Mouse (Mus musculus): Measurements from ENCODE around the gene Pnkp. TPM values are rescaled to one million over a fixed set of nuclear protein-coding genes. Genes with fewer than 3 reads are reported as not detected.

The Pnkp gene
- polyA plus RNA-seq, 1 experiment from 2014 or later, result 43.2 TPM

DNA sequence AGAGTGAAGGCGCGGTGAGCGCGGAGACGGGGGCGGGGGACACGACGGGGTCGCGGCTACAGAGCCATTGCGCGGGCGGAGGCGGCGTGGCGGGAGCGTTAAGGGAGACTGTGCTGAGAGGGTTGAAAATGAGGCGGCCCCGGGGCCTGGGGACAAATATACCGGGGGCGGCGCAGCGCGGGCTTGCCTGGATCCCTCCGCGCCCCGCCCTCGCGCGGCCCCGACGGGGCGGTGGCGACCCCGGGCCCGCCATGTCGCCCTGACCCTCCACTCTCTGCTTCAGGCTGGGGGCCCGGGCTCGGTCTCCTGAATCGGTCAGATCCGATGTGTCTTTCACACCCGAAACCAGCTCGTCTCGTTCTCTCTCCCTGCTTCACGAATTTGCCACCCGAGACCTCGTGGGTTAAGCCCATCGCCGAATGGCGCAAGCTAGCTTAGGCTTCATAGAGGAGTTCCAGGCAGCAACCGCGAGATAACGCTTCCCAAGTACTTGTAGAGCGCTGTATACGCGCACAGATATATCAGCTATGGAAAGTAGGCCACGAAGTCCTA, 40.4 kb upstream of the Pnkp start, which contains the start of gene Atf5:
Gene Atf5, minus strand, starts transcription at position 189 of the 552 bp plus-strand sequence.
- no peak for DNase-seq (ENCODE audit: low read depth, low spot score)
- CTCF ChIA-PET, result interaction anchor here (1.2 to 3.9 kb wide), 2 partner anchors 10 to 72 kb away, joined by 4 to 21 read pairs; no protein-coding TSS in a partner anchor
- peak; percentile 9 for ATAC-seq
- no peaks in the 10 kb centered on the region for H3K27me3 ChIP-seq
- POLR2A ChIA-PET, result interaction anchor here (1.3 kb wide), 1 partner anchor 13 kb away, joined by 5 read pairs; no protein-coding TSS in a partner anchor
- TF ChIP-seq CTCF (IDR thresholded peaks at IDR 0.05), result no peak
- in situ Hi-C loops (cut with MboI; ENCODE audit: low pct_unique_long_range_greater_than_20kb), result loop anchor here (5.0 kb wide), 1 partner anchor 69 kb away; the partner anchor contains the start of gene Vrk3

DNA sequence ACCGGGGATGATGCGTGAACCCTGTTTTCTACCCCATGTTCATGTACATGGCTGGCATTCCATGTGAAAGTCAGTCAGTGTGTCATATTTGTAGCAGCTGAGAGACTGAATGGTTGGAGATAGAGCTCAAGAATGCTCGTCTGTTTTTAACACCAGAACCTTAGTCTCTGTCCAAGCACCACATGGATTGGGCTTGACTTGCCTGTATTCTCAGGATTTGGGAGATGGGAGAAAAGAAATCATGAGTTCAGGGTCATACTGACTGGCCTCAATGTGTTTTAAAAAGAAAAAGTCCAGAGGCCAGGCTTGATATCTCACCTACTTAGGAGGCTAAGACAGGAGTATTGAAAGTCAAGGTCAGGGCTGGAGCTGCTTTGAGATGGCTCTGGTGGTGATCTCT, 39.5 kb upstream of the Pnkp start:
- no peaks in the 10 kb centered on the region for H3K27me3 ChIP-seq
- DNase-seq (ENCODE audit: low read depth, low spot score) (no peak), ATAC-seq (no peak)
- ChIA-PET POLR2A (interaction anchor here (1.3 kb wide), 1 partner anchor 12 kb away, joined by 5 read pairs; no protein-coding TSS in a partner anchor), CTCF (interaction anchor here (1.2 to 3.9 kb wide), 5 partner anchors 9 to 87 kb away, joined by 3 to 21 read pairs (median 4); no protein-coding TSS in a partner anchor)
- no peak for TF ChIP-seq CTCF (IDR thresholded peaks at IDR 0.05)
- in situ Hi-C loops (cut with MboI; ENCODE audit: low pct_unique_long_range_greater_than_20kb), result loop anchor here (5.0 kb wide), 1 partner anchor 70 kb away; the partner anchor contains the start of gene Vrk3

DNA sequence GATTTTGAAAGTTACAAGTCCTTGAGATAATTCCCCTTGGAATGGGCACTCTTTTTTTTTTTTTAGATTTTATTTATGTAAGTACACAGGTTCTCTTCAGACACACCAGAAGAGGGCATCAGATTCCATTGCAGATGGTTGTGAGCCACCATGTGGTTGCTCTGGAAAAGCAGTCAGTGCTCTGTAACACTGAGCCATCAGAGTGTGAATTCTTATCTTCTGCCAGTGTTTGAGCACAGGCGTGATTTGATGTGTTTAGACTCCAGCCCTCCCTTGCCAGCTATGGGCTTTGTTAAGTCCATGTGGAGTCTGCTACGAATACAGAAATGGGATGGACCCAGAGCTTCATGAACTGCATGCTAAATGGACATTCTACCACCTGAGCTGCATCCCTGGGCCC, 38.8 kb upstream of the Pnkp start:
- in situ Hi-C loops (cut with MboI; ENCODE audit: low pct_unique_long_range_greater_than_20kb), result loop anchor here (5.0 kb wide), 1 partner anchor 71 kb away; the partner anchor contains the start of gene Vrk3
- CTCF ChIA-PET, result interaction anchor here (1.2 to 3.9 kb wide), 5 partner anchors 9 to 88 kb away, joined by 3 to 21 read pairs (median 4); no protein-coding TSS in a partner anchor
- H3K27me3 ChIP-seq, result no peaks in the 10 kb centered on the region
- no peak for TF ChIP-seq CTCF (IDR thresholded peaks at IDR 0.05)
- no peak for ATAC-seq
- DNase-seq (ENCODE audit: low read depth, low spot score), result no peak
- POLR2A ChIA-PET, result interaction anchor here (1.2 kb wide), 1 partner anchor 32 kb away, joined by 3 read pairs; no protein-coding TSS in a partner anchor

DNA sequence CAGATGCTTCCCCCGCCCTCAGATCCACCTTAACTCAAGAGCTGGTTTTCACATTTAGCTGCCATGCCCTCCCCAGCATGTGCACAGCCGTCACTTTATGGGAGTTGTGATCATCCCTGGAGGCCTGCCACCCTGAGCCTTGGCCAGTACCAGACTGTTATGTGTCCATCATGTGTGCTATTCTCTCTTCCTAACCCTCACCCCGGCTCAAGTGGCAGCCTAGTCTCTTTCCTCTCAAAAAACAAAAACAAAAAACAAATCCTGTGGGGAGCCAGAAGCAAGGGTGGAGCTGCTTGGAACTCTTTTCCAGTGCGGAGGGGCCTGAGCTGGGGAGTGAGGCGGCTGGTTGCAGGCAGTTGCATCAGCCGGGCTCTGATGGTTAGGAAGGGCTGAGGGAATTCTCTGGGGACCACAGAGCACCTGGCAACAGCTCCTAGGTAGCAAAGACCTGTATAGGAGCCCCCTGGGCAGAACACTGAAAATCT, 38.1 kb upstream of the Pnkp start:
- in situ Hi-C loops (cut with MboI; ENCODE audit: low pct_unique_long_range_greater_than_20kb), result loop anchor here (5.0 kb wide), 1 partner anchor 71 kb away; the partner anchor contains the start of gene Vrk3
- no peaks in the 10 kb centered on the region for H3K27me3 ChIP-seq
- POLR2A ChIA-PET, result interaction anchor here (1.1 to 1.6 kb wide), 3 partner anchors 16 to 31 kb away, joined by 3 to 6 read pairs (median 3); no protein-coding TSS in a partner anchor
- TF ChIP-seq CTCF (IDR thresholded peaks at IDR 0.05), result no peak
- ATAC-seq, result no peak
- no peak for DNase-seq (ENCODE audit: low read depth, low spot score)
- CTCF ChIA-PET, result interaction anchor here (1.2 to 3.9 kb wide), 4 partner anchors 8 to 89 kb away, joined by 3 to 21 read pairs (median 4); no protein-coding TSS in a partner anchor

DNA sequence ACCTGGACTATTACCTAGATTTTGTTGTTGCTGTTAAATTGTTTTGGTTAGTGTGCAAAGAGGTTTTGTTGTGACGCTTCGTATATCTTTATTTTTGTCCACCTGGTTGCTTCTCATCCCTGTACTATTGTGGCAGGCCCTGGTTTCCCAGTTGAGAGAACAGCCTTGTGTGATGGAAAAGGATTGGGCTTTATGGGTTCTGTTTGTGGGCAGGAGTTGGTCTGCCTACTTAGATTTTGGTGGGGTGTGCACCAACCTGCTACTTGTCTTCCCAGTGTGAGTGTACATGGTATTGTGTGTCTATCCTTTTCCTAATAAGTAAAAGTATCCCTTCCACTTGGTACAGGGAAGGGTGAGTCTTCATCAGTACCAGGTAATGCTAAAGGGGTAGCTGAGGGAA, 37.5 kb upstream of the Pnkp start:
- TF ChIP-seq CTCF (IDR thresholded peaks at IDR 0.05), result no peak
- in situ Hi-C loops (cut with MboI; ENCODE audit: low pct_unique_long_range_greater_than_20kb), result loop anchor here (5.0 kb wide), 1 partner anchor 72 kb away; the partner anchor contains the start of gene Vrk3
- ChIA-PET CTCF (interaction anchor here (1.2 kb wide), 1 partner anchor 74 kb away, joined by 3 read pairs; no protein-coding TSS in a partner anchor), POLR2A (interaction anchor here (1.1 to 1.6 kb wide), 2 partner anchors 15 to 29 kb away, joined by 3 to 6 read pairs; no protein-coding TSS in a partner anchor)
- no peaks in the 10 kb centered on the region for H3K27me3 ChIP-seq
- DNase-seq (ENCODE audit: low read depth, low spot score), result no peak
- no peak for ATAC-seq

DNA sequence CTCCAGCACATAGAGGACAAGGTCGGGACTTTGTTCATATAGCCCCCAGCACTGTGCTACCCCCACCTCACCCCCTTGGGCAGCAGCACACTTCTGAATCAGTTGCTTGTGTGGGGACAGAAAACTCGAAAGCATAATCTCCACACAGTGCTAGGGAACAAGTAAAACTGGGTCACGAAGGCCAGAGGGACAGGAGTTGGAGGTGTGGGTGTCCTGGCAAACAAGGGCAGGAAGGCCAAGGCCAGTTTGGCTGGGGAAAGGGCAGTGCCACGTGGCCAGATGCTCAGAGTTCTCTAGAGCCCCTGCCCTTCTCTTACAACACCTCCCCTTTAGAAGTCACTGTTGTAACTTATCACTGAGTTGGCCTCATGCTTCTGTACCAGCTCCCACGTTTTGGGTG, 37.1 kb upstream of the Pnkp start:
- in situ Hi-C loops (cut with MboI; ENCODE audit: low pct_unique_long_range_greater_than_20kb), result loop anchor here (5.0 kb wide), 1 partner anchor 73 kb away; the partner anchor contains the start of gene Vrk3
- no peak for TF ChIP-seq CTCF (IDR thresholded peaks at IDR 0.05)
- ATAC-seq (no peak), DNase-seq (ENCODE audit: low read depth, low spot score) (no peak)
- ChIA-PET CTCF (no interaction called here), POLR2A (interaction anchor here (1.1 to 1.6 kb wide), 2 partner anchors 15 to 29 kb away, joined by 3 to 6 read pairs; no protein-coding TSS in a partner anchor)
- no peaks in the 10 kb centered on the region for H3K27me3 ChIP-seq

DNA sequence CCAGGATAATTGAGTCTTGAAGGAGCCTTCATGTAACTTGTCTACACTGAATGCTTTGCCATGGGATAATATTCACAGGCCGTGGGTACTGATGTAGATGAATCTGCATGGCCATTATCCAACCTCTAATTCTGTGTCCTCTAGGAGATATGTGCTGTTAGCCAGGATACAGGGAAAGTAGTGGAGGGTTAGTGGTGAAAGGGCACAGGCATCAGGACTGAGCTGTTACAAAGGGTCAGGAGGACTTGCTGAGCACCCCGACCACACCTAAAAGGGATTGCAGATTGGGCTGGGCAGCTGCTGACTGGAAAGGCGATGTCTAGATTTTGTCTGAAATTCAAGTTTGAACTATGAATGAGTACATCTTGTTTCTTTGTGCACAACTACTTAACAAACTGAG, 36.4 kb upstream of the Pnkp start:
- ChIA-PET CTCF (no interaction called here), POLR2A (no interaction called here)
- H3K27me3 ChIP-seq, result no peaks in the 10 kb centered on the region
- TF ChIP-seq CTCF (IDR thresholded peaks at IDR 0.05), result no peak
- in situ Hi-C loops (cut with MboI; ENCODE audit: low pct_unique_long_range_greater_than_20kb), result no loop called here
- no peak for ATAC-seq
- DNase-seq (ENCODE audit: low read depth, low spot score), result no peak

DNA sequence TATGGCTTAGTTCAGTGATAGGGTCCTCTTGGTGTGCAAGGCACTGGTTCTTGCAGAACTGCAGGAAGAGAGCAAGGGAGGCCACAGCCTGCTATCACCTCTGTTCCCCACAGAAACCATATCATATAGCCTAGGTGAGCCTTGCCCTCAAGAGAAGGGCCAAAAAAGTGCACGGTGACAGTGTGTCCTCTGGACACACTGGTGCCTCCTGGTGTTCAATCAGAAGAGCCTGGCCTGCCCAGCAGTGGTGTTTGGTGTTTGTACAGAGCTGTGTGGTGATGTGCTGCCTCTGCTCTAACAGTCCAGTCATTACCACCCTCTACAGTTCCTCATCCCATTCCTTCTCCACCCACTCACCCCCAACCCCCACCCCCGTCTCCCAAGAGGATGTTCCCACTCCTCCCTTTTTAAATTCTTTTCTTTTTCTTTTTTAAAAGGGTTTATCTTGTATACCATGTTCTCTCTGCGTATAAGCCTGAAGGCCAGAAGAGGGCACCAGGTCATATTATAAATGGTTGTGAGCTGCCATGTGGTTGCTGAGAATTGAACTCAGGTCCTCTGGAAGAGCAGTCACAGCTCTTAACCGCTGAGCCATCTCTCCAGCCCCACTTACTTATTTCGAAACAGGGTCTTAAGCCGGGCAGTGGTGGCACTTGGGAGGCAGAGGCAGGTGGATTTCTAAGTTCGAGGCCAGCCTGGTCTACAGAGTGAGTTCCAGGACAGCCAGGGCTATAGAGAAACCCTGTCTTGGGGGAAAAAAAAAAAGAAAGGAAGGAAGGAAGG, 35.1 kb upstream of the Pnkp start:
- no peak for TF ChIP-seq CTCF (IDR thresholded peaks at IDR 0.05)
- POLR2A ChIA-PET, result interaction anchor here (0.6 kb wide), 1 partner anchor 1075 kb away, joined by 3 read pairs; the partner anchor contains the start of genes Syngr4 and Tmem143
- DNase-seq (ENCODE audit: low read depth, low spot score), result no peak
- in situ Hi-C loops (cut with MboI; ENCODE audit: low pct_unique_long_range_greater_than_20kb), result no loop called here
- H3K27me3 ChIP-seq, result no peaks in the 10 kb centered on the region
- ATAC-seq, result no peak
- CTCF ChIA-PET, result interaction anchor here (1.5 to 1.8 kb wide), 2 partner anchors 13 to 14 kb away, joined by 3 to 4 read pairs; no protein-coding TSS in a partner anchor

DNA sequence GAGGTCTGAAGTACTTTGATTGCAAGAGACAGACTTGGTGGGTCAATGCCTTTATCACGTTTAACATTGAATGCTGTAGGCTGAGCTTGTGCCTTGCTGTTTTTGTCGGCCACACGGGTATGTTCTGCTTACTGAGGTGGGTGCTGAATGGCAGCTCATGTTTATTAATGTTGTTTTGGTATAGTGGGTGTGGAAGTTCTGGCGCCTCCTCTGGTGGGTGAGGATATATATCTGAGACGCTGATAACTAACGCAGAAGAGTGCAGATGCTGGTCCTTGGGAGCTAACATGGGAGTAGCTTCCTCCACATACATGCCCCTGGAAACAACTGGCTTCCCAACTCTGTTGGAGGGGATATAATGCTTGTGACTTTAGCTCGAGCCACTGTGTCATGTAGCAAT, 33.5 kb upstream of the Pnkp start:
- ChIA-PET POLR2A (no interaction called here), CTCF (interaction anchor here (1.5 to 2.0 kb wide), 3 partner anchors 11 to 22 kb away, joined by 3 to 8 read pairs (median 6); no protein-coding TSS in a partner anchor)
- ATAC-seq (no peak), DNase-seq (ENCODE audit: low read depth, low spot score) (no peak)
- H3K27me3 ChIP-seq, result no peaks in the 10 kb centered on the region
- no peak for TF ChIP-seq CTCF (IDR thresholded peaks at IDR 0.05)
- in situ Hi-C loops (cut with MboI; ENCODE audit: low pct_unique_long_range_greater_than_20kb), result no loop called here

DNA sequence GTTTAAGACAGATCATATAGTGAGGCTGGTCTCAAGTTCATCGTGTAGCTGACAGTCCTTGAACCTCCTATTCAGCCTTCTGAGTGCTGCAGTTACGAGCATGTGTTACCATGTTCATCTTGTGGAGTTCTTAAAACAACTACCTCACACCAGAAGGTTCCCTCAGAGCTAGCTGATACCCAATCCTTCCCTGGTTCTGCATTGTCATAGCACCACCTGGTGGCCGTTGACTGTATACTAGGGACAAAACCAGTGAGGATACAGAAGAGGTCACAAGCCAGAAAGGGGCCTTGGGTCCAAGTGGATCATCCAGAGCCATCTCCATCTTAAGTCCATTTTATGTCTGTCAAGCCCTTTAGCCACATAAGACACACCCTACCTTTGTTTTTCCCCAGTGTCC, 32.1 kb upstream of the Pnkp start:
- in situ Hi-C loops (cut with MboI; ENCODE audit: low pct_unique_long_range_greater_than_20kb), result no loop called here
- no peaks in the 10 kb centered on the region for H3K27me3 ChIP-seq
- ChIA-PET POLR2A (no interaction called here), CTCF (interaction anchor here (0.6 to 3.6 kb wide), 10 partner anchors 8 to 116 kb away, joined by 3 to 21 read pairs (median 6); partner anchors contain the start of genes Atf5, Il4i1 and Nup62)
- DNase-seq (ENCODE audit: low read depth, low spot score) (no peak), ATAC-seq (peak; percentile 72)
- TF ChIP-seq CTCF (IDR thresholded peaks at IDR 0.05), result peak; percentile 78
